Mouse (Mus musculus) kidney, adult 2 months (tissue): ENCODE results near the gene Olfr1389.

Experiments used
- CTCF ChIP-seq: fragments of 200-500 bp; conservative IDR thresholded peaks from 2 replicates; pipeline ENCODE4 v1.5.1; 2011; ENCODE audit warnings: low read depth, mild to moderate bottlenecking, control low read depth, low read length, moderate library complexity, mixed read lengths; ENCODE audit not compliant: insufficient read depth, insufficient read length
- POLR2A ChIP-seq: fragments of 200-500 bp; IDR thresholded peaks from one replicate; pipeline ENCODE4 v1.6.1; 2011; ENCODE audit warnings: low read depth, low read length, control low read depth

DNA sequence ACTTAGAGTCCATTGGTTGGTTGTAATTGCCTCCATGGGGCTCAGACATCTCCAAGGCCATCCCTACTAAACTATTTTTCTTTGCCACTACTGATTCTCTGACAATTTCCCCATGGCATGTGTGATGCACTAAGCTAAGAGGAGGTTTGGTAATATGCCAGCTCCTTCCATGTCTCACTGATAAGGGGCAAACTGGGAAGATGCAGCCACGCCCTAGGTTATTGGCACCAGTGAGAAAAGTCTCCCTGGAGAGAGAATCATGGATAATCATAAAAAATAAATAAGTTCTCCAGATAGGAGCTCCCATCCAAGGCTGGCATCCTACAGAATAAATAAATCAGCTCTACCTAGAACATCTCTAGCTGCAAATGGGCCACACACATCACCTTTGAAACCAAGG is 32.2 kb downstream of the Olfr1389 start, which contains the start of gene Olfr1387:
- no peak for TF ChIP-seq CTCF
- no peak for TF ChIP-seq POLR2A
